Mouse (Mus musculus): ENCODE data around the gene Mtus2.
"Not testable (repeated sequence)": the region's sequence is repeated elsewhere in the genome, so short reads cannot be mapped to it uniquely, and the experiment has no call there.

Gene Mtus2

GRCm38 (mm10) chr5:148130691-148131457, 173.8 kb downstream of the Mtus2 start:
- no peak for DNase-seq

- no peak for DNase-seq
Measured at GRCm38 (mm10) chr5:148131458-148132131, 174.5 kb downstream of the Mtus2 start.

- DNase-seq, result no peak
Measured at GRCm38 (mm10) chr5:148133448-148134060, 176.4 kb downstream of the Mtus2 start.

DNA sequence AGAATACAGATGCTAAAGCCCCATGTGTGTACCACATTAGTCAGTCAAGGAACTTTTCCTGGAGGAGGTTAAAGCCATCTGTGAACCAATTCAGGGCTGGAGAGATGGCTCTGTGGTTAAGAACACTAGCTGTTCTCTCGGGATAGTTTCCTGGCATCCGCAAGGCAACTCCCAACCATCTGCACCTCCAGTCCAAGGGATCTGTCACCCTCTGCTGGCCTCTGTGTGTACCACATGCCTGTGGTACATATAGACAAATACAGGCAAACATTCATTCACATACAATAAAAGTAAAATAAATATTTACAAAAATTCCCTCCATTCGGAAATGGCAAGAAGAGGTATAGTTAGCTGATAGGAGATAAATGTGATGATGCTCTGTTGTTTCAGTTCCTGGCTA, 184.5 kb downstream of the Mtus2 start:
- DNase-seq, result no peak

- DNase-seq, result no peak
Measured at GRCm38 (mm10) chr5:148146200-148146823, 189.2 kb downstream of the Mtus2 start.

GRCm38 (mm10) chr5:148151894-148152599, 194.9 kb downstream of the Mtus2 start:
- DNase-seq, result no peak

DNA sequence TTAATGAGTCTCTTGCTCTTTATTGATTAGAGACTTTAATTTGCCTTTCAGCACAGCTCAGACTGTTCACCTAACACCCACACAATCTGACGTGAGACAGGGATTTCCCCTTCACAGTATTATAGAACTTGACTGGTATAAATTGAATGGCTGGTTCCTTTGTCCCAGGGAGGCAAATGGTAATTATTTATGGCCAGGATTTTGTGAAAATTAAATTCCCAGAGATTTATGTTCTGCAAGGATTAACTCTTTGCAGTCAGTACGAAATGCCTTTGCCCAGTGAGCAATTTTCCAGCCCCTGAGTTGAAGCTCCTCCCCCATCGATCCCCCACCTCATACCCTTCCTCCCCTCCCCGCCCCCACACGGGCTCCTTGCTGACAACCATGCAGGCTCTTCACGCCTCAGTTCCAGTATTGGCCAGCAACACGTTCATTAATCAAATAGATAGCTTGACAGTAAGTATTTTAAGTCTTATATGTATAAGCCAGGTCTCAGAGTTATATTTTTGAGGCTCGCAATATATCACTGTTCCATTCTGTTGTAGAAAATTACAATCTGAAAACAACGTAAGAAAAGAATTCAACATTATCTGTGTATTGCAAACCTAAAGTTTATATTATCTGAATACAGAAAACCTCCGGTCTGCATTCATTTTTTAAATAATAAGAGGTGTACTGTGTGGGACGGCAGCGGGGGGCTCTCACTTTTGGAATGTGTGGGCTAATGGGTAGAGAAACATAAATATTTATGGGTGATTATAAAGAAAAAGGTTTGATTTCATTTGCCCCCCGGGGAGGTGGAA, 195.7 kb downstream of the Mtus2 start:
- no peak for DNase-seq

GRCm38 (mm10) chr5:148153403-148153713, 196.2 kb downstream of the Mtus2 start:
- no peak for DNase-seq

DNA sequence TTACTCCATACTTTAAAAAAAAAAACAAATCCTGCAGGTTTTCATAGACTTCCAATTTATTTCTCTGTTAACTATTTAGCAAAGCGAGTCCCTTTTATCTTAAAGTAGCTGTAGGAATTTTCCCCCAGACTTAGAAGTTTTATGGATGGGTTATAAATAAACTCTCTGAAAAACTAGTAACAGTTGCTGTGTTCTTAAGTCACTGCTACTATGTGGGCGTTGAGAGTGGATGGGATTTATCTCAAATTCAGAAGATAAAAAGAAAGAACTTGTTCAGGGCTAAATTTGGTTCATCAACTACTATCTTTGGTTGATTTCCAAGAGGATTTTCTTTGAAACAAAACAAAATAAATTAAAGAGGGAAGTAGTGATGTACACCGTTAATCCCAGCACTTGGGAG, 197.6 kb downstream of the Mtus2 start:
- DNase-seq, result no peak

- no peak for DNase-seq
Measured at GRCm38 (mm10) chr5:148159328-148159727, 202.2 kb downstream of the Mtus2 start.

- DNase-seq, result no peak
Measured at GRCm38 (mm10) chr5:148160529-148161154, 203.5 kb downstream of the Mtus2 start.

DNA sequence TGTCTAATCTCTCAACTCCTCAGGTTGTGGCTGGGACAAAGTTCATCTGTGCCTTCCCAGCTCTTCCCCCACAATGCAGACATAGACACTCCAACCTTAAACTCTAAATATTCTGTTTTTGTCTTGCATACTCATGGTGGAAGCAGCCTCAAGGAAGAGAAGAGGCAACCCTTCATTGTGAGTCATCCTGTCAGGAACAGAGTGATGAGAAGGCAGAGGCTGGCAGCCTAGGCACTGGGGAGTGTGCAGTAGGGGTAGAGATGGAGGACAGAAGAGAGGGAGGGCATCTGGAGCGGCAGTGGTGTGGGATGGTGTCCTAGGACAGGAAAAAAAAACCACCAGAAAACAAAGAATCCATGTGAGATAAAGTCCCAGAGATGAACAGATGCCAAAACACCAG, 208.0 kb downstream of the Mtus2 start:
- DNase-seq, result no peak

GRCm38 (mm10) chr5:148175091-148175490, 218.0 kb downstream of the Mtus2 start:
- no peak for DNase-seq

GRCm38 (mm10) chr5:148175742-148176426, 218.8 kb downstream of the Mtus2 start:
- DNase-seq, result no peak

DNA sequence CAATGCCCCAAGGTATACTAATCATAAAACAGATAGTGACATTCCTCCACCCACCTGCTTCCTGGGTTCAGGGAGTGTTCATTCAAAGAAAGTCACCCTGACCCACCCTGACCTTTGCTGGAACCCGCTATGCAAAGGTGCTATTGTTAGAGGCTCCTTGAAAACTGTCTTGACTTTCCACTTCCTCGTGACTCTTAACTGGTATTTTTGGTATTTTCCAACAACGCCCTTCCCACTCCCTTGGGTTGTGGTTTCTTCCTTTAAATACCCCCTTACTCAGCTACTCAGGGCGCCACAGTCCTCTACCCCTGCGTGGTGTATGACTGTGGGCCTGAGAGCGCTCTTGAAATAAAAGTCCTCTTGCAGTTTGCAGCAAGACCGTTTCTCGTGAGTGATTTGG, 219.4 kb downstream of the Mtus2 start:
- DNase-seq, result not testable (repeated sequence)

DNA sequence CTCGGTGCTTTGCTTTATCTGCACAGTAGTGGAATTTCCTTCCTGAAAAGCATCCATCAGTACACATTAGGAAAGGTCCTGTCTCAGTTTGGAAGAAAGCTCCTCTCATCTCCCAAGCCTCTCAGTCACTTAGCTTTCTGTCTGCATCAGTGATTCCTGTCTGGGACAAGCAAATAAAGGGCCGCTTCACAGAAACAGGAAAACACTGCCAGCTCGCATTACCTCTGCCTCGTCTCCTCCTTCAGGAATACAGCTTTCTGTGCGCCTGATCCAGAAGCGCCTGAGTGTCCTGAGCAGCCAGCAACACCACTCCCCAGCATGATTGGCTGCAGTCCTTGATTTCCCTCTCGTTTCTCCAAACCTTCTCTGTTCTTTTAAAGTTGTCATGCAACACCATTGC, 222.1 kb downstream of the Mtus2 start:
- DNase-seq, result no peak

DNA sequence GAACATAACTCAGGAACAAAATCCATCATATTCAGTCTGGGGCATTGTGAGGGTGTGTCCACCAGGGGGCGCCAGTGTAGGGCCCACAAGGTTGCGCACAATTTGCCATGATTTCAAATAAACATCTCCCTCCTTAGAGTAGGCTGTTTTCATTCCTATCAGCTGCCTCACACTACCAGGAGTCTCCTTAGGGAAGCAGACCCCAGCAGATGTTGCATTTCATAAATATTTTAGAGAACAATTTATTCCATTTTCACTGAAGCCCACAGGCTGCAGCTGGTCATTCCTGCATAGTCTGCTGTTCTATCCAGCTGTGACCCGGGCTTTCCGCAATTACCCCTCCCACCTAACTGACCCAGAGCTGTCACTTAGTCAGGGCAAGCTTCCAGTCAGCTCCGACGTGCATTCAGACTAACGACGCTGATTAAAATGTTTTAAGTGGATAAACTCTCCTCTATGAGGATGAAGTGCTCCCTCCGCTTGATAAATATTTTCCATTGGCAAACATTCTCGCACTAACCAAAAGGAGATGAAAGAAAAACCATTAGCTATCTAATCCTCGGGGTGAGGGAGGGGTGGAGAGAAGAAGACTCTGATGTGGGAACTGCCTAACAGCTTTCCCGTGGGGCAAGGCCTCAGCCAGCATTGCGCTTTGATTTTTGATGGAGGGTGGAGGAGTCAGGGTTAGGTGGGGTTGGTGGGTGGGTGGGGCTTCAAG, 223.6 kb downstream of the Mtus2 start:
- peak in 1 of 2 experiments; percentile 9 for DNase-seq

- no peak for DNase-seq
Measured at GRCm38 (mm10) chr5:148181308-148181630, 224.1 kb downstream of the Mtus2 start.

DNA sequence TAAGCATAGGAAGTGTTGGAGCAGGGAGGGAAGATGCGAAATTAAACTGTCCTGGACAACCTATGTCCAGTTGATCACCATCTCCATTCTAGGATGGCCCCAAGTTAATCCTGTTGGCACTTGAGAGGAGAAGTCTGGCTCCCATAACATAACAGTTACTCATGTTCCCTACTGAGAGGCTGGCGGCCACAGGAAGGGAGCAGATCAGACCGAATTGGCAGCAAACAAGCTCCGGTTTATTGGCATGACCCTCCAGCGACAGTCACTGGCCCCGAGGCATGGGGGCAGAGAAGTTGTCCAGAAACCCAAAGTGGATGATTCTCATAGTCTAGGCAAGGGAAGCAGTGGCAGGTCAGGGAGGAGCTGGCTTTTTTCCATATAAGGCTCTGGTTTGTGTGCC, 224.8 kb downstream of the Mtus2 start:
- DNase-seq, result no peak

DNA sequence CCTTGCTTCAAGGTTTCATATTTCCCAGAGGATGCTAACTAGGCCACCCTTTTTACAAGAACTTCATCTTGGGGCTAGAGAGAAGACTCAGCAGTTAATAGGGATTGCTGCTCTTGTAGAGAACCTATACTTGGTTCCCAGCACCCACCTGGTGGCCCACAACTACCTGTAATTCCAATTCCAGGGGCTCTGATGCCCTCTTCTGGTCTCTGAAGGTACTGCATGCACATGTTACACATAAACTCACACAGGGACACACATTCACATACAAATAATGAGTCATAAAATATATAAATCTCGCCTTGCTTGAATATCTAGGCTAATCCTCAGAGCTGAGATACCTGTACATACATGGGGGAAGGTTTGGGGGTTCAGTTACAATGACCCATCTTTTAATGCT, 228.8 kb downstream of the Mtus2 start:
- DNase-seq, result no peak

GRCm38 (mm10) chr5:148191416-148191815, 234.3 kb downstream of the Mtus2 start:
- DNase-seq, result no peak
